Mouse (Mus musculus): ENCODE data around the gene Gm42906.

- TF ChIP-seq CTCF (conservative IDR thresholded peaks at IDR 0.05; ENCODE audit: low read length) (peak; percentile 19; the same call in 1 of the 2 replicates), POU5F1 (IDR thresholded peaks at IDR 0.05; ENCODE audit: borderline replicate concordance, low read length) (no peak), NANOG (IDR thresholded peaks at IDR 0.05; ENCODE audit: borderline replicate concordance, low read length) (no peak)
Measured at GRCm38 (mm10) chr5:151142241-151142640, 285.7 kb downstream of the Gm42906 start.
